Mouse (Mus musculus) midbrain, embryonic 11.5 days (tissue): ENCODE measurements at regions not wholly inside any gene's neighbourhood (a gene's known extent, or its start where the extent isn't known, plus 50 kb on each side); places are given as distances from the start of the nearest gene placed in this dataset.
"Not testable (repeated sequence)": the region's sequence is repeated elsewhere in the genome, so short reads cannot be mapped to it uniquely, and the experiment has no call there.

Source experiments
- ATAC-seq: fragments of 200-750 bp; cut with Nextera tagmentation; 2 replicates; pipeline ENCODE4 v1.8.0; 2017; ENCODE audit warnings: moderate TSS enrichment, moderate library complexity; ENCODE audit not compliant: low FRiP score
- DNase-seq: peaks from one replicate; pipeline ENCODE4 v3.0.0; 2015; ENCODE audit warnings: low spot score; ENCODE audit errors: missing footprints
- H3K27ac ChIP-seq: fragments of 300-500 bp; sonication (generic); 2 replicates; pipeline ENCODE4 v1.5.1; 2014; ENCODE audit warnings: low read depth, low read length
- H3K27me3 ChIP-seq: fragments of 300-500 bp; sonication (generic); 2 replicates; pipeline ENCODE4 v1.6.1; 2014; ENCODE audit warnings: mild to moderate bottlenecking, low read length, moderate library complexity, mixed read lengths; ENCODE audit not compliant: control insufficient read depth, insufficient read depth
- H3K36me3 ChIP-seq: fragments of 300-500 bp; sonication (generic); 2 replicates; pipeline ENCODE4 v1.6.1; 2014; ENCODE audit warnings: mild to moderate bottlenecking, low read length, moderate library complexity, mixed read lengths; ENCODE audit not compliant: control insufficient read depth, insufficient read depth
- H3K4me1 ChIP-seq: fragments of 300-500 bp; sonication (generic); 2 replicates; pipeline ENCODE4 v1.6.1; 2014; ENCODE audit warnings: low read length; ENCODE audit not compliant: control insufficient read depth, insufficient read depth
- H3K4me2 ChIP-seq: fragments of 300-500 bp; sonication (generic); 2 replicates; pipeline ENCODE4 v1.6.1; 2014; ENCODE audit warnings: mild to moderate bottlenecking, moderate library complexity
- H3K4me3 ChIP-seq: fragments of 300-500 bp; sonication (generic); 2 replicates; pipeline ENCODE4 v1.5.1; 2014; ENCODE audit warnings: low read depth, low read length
- H3K9ac ChIP-seq: fragments of 300-500 bp; sonication (generic); 2 replicates; pipeline ENCODE4 v1.6.1; 2014; ENCODE audit warnings: low read length
- H3K9me3 ChIP-seq: fragments of 300-500 bp; sonication (generic); 2 replicates; pipeline ENCODE4 v1.6.1; 2016; ENCODE audit warnings: low read length; ENCODE audit not compliant: control insufficient read depth
- WGBS: fragments of 180-500 bp; shearing (Covaris S2); extraction: QIAGEN DNeasy Blood & Tissue Kit; methylation state at CpG from one replicate; pipeline ENCODE4 v1.1.7; 2014; 5-methylcytosine and 5-hydroxymethylcytosine counted together

GRCm38 (mm10) chrX:65778656-65779370 lies 525.2 kb downstream of the 4930447F04Rik start:
- H3K9ac ChIP-seq, H3K27ac ChIP-seq, H3K27me3 ChIP-seq, ATAC-seq, H3K36me3 ChIP-seq, DNase-seq, H3K9me3 ChIP-seq, H3K4me2 ChIP-seq, H3K4me3 ChIP-seq, H3K4me1 ChIP-seq: not testable (repeated sequence)
- WGBS, result 62% methylated on average over 5 of the region's 5 CpGs

GRCm38 (mm10) chrX:65769861-65770260 lies 534.2 kb downstream of the 4930447F04Rik start:
- no peaks in the 10 kb centered on the region for H3K4me1 ChIP-seq
- no peak overlapping the region for H3K4me2 ChIP-seq
- no peaks in the 10 kb centered on the region for H3K9me3 ChIP-seq
- ATAC-seq (no peak), DNase-seq (no peak)
- no peak overlapping the region for H3K4me3 ChIP-seq
- H3K36me3 ChIP-seq, result no peaks in the 10 kb centered on the region
- WGBS, result 97% methylated on average over 1 of the region's 1 CpGs
- no peak overlapping the region for H3K27ac ChIP-seq
- H3K27me3 ChIP-seq, result no peaks in the 10 kb centered on the region
- no peak overlapping the region for H3K9ac ChIP-seq

- H3K27me3 ChIP-seq, result no peaks in the 10 kb centered on the region
- ATAC-seq (no peak), DNase-seq (no peak)
- H3K4me3 ChIP-seq, result no peak overlapping the region
- no peaks in the 10 kb centered on the region for H3K4me1 ChIP-seq
- H3K36me3 ChIP-seq, result no peaks in the 10 kb centered on the region
- no peak overlapping the region for H3K27ac ChIP-seq
- H3K9me3 ChIP-seq, result no peaks in the 10 kb centered on the region
- no peak overlapping the region for H3K4me2 ChIP-seq
- H3K9ac ChIP-seq, result no peak overlapping the region
These were observed 569.4 kb downstream of the 4930447F04Rik start for GRCm38 (mm10) chrX:65734577-65734976.

- Histone ChIP-seq H3K9me3 (no peaks in the 10 kb centered on the region), H3K27ac (no peak overlapping the region), H3K27me3 (no peaks in the 10 kb centered on the region), H3K4me1 (no peaks in the 10 kb centered on the region), H3K9ac (no peak overlapping the region), H3K4me2 (no peak overlapping the region), H3K4me3 (no peak overlapping the region), H3K36me3 (no peaks in the 10 kb centered on the region)
- no peak for ATAC-seq
- DNase-seq, result peak; percentile 81
These were observed 588.5 kb downstream of the 4930447F04Rik start for GRCm38 (mm10) chrX:65715562-65715961.
